Mouse (Mus musculus): ENCODE results near the gene Fhit.

The Fhit gene

DNA sequence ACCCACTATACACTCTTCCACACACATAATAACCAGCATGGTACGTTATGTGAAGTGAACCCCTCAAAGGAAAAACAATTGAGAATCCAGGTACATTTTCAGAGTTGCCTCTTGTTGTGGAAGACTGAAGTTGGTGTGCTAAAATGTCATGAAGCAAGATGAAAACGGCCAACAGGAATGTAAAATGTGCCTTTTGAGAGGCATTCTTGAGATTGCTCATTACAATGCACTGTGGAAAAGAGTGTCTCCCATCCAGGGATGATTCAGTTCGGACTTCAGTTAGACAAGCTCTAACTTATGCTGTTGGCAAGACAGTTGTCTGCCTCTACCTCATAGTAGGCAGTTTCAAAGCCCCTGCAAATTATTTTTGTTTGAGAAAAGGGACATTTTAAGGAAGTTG is 676.0 kb downstream of the Fhit start:
- DNase-seq: no peak

- no peak for DNase-seq
Measured at GRCm38 (mm10) chr14:10482851-10483613, 678.8 kb downstream of the Fhit start.

DNA sequence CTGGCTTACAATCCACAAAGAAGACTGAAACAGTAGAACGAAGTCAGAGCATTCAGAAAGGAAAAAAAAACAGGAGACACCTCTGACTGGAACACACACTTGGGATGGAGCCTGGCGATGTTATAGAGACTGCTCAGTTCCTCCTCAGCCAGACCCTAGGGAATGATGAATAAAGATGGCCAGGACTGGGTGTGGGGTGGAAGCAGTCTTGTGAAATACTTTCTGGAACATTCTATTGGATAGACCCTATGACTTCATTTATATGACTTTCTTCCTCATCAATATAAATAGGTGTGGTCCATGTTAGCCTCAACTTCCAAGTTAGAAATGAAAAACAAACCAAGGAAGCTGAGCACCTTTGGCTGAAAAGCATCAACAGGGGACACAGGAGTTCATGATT is 680.5 kb downstream of the Fhit start:
- DNase-seq: no peak

GRCm38 (mm10) chr14:10480681-10481080 is 681.2 kb downstream of the Fhit start:
- no peak for DNase-seq

DNA sequence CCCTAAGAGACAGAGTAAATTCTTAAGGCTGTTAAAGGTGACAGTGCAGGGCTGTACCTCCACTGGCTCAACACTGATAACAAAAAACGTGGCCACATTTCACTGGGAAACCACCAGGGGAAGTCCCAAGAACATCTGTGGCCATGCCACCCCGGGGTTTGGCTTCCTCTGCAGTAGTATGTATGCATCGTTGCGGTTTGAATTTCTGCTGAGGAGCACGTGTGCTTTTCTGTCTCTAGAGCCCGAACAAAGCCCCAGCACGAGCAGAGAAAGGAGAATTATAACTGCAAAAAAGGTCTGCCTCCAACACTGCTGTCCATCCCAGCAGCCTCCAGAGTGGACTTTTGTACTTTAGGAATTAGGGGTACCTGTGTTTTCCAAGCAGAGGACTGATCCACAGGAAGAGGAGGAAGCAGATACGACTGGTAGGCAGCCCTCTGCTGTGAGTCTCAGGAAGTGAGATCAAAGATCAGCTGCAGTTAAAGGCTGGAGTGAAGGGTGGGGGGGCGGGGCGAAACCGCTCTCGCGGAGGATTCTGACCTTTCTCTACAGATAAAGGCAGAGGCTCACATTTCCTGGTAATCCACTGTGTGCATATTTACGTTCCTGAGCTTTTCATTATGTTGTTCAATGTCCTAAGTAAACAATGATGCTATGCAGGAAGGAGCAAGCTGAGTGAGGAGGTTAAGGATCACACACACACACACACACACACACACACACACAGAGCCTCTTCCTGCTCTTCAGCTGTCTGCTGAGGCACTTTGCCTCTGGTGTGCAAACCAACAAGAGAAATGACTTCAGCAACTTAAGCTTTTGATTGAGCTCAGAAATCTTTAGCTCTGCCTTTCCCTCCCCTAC is 708.6 kb downstream of the Fhit start:
- DNase-seq: no peak

DNA sequence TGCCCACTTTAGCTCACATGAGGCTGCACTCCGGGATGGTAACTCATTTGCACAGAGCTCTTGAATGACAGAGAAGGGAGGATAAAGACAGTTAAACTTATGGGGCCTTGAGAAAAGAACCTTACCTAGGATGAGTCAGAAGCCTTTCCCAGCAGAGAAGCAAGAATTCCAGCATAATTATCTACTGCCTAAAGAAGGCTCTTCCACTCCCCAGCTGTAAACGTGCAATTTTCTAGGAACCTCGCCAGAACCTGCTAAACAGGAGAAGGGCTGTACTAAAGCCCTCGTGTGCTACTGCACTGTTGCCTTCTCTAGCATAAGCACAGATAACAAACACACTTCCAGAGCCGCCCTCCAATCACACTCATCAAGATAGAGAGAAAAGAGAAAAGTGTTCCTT is 709.6 kb downstream of the Fhit start:
- DNase-seq: no peak

- DNase-seq: no peak
Measured at GRCm38 (mm10) chr14:10445360-10445759, 716.5 kb downstream of the Fhit start.

- no peak for DNase-seq
Measured at GRCm38 (mm10) chr14:10439007-10439749, 722.7 kb downstream of the Fhit start.

DNA sequence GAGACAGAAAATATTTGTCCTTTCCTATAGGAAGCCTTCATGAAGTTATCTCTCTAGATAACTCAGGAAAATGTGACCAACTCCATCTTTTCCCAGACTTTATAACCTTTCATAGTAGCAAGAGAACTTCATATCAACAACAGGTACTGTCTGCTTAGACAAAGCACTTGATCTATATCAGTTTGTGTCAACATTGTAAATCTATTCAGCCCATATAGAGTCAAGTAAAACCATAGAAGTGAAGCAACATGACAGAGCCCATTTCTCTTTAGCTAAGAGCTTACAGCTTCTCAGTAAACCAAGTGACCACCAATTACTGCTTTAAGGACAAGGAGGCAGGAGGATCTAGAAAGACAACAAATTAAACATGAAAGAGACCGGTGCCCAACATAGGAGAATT is 725.6 kb downstream of the Fhit start:
- DNase-seq: no peak

DNA sequence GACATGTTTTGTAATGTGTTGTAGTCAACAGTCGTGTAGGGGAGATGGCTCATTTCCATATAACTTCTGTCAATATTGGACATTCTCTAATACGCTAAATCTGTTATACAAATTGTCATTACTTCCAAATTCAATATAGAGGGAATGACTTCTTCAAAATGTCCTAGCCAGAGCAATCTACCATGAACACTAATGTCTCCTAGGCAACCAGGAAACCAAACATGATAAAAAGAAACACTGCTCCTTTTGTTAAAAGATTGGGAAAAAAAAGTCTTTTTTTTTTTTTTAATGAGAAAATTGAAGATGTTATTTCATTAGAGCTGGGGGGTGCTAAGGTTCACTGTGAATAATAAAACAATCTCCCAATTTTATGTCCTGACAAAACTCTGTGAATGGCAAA is 729.3 kb downstream of the Fhit start:
- no peak for DNase-seq

DNA sequence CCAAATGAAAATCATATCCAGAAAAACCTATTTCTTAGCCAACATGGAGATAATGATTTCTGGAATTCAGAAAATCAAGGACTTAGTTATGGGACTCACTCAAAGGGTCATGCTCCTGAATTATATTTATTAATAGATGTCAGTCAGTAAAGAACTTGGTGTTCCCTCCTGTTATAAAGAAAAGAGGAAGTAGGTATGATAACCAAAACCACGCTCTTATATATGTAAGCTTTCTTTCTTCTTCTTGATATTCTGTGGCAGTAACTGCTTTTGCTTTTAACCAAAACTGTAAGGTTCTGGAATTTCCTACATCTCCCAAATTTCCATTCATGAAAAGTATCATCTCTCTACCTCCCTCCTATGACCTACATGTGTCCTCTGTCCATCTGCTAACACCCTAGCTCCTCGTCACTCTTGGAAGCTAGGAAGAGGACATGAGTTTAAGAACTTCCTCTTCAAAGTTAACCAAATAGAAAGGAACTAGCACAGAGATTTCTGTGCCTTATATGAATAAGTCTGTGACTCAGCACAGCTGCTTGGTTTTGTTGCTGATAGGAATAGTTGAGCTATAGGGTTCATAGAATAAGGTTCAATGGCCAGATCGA is 731.3 kb downstream of the Fhit start:
- no peak for DNase-seq

DNA sequence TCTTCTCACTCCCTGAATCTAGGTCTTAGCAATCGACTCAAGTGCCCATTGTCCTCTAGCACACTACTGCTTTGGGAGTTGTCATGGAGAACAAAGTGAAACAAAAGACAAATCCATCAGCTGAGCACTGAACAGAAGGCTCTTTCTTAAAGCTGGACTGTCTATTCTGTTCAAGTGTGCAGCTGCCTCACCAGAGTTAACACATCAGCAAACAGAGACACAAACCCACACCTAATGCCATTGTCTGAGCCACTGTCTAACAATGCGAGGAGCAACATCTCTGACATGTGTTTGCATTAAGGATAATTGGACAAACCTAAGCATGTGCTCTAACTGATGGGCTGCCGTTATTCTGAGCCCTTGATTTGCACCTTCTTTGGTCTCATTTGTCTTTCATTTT is 738.3 kb downstream of the Fhit start:
- no peak for DNase-seq

- no peak for DNase-seq
Measured at GRCm38 (mm10) chr14:10422261-10422660, 739.6 kb downstream of the Fhit start.

GRCm38 (mm10) chr14:10415068-10415467 is 746.8 kb downstream of the Fhit start:
- DNase-seq: no peak

GRCm38 (mm10) chr14:10409306-10409962 is 752.4 kb downstream of the Fhit start:
- DNase-seq: no peak

DNA sequence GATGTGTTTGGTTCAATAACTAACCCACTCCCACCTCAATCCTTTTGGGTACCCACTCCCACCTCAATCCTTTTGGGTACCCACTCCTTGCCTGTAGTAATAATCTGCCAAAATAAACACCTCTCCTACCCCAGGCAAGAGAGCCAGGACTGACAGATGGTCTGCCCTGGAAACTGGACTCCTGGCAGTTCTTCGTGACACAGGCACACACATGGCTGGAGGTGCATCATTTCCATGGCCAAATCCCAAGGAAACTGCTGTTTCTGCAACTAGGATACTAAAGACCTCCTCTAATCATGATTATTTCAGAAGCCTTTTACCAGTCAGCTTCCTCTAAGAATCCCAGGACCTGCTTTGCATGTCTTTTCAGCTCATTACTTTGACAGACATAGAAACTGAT is 756.5 kb downstream of the Fhit start:
- DNase-seq: peak; percentile 86

GRCm38 (mm10) chr14:10367783-10368680 is 793.8 kb downstream of the Fhit start:
- DNase-seq: no peak

GRCm38 (mm10) chr14:10366808-10367207 is 795.0 kb downstream of the Fhit start:
- DNase-seq: no peak

- no peak for DNase-seq
Measured at GRCm38 (mm10) chr14:10364281-10364680, 797.6 kb downstream of the Fhit start.

DNA sequence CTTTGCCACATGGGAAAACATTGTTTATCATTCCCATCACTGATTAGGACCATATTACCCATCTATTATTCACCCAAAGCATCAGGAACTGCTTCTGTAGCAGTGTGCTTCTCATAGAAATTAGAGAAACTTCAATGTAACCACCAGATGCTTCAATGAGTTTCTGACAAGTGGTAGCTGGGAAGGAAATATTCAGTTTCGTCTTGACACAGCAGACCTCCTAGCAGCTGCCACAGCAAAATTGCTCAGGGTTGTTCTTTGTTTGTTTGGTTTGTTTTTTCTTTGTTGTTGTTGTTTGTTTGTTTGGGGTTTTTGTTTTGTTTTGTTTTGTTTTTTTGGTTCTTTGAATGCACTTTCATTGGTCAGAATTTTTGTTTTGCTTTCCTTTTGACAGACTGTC is 798.5 kb downstream of the Fhit start:
- DNase-seq: no peak

- DNase-seq: no peak
Measured at GRCm38 (mm10) chr14:10345905-10346304, 815.9 kb downstream of the Fhit start.

Measured in cerebellum, adult 9-10 months (tissue).